Mouse (Mus musculus) embryonic facial prominence, embryonic 13.5 days (tissue): ENCODE results near the gene Crlf3. TPM values are rescaled to one million over a fixed set of nuclear protein-coding genes. Genes with fewer than 3 reads are reported as not detected.

ENCODE experiments used
- ATAC-seq: fragments of 200-750 bp; cut with Nextera tagmentation; 2 replicates; pipeline ENCODE4 v1.8.0; 2017; ENCODE audit warnings: low read depth; ENCODE audit not compliant: insufficient number of reproducible peaks, insufficient read depth, low FRiP score, low TSS enrichment
- H3K27ac ChIP-seq: fragments of 300-500 bp; sonication (generic); 2 replicates; pipeline ENCODE4 v1.5.1; 2015; ENCODE audit warnings: moderate library complexity, mild to moderate bottlenecking, inconsistent platforms
- H3K27me3 ChIP-seq: fragments of 300-500 bp; sonication (generic); 2 replicates; pipeline ENCODE4 v1.6.1; 2015; ENCODE audit warnings: mild to moderate bottlenecking, inconsistent platforms
- H3K36me3 ChIP-seq: fragments of 300-500 bp; sonication (generic); 2 replicates; pipeline ENCODE4 v1.6.1; 2015; ENCODE audit warnings: mild to moderate bottlenecking, inconsistent platforms
- H3K4me1 ChIP-seq: fragments of 300-500 bp; sonication (generic); 2 replicates; pipeline ENCODE4 v1.6.1; 2015; ENCODE audit warnings: inconsistent platforms
- H3K4me2 ChIP-seq: fragments of 300-500 bp; sonication (generic); 2 replicates; pipeline ENCODE4 v1.6.1; 2015; ENCODE audit warnings: moderate library complexity, mild to moderate bottlenecking, inconsistent platforms
- H3K4me3 ChIP-seq: fragments of 300-500 bp; sonication (generic); 2 replicates; pipeline ENCODE4 v1.5.1; 2015; ENCODE audit warnings: mild to moderate bottlenecking, inconsistent platforms
- H3K9ac ChIP-seq: fragments of 300-500 bp; sonication (generic); 2 replicates; pipeline ENCODE4 v1.6.1; 2015; ENCODE audit warnings: mild to moderate bottlenecking, inconsistent platforms
- H3K9me3 ChIP-seq: fragments of 300-500 bp; sonication (generic); 2 replicates; pipeline ENCODE4 v1.6.1; 2016; ENCODE audit warnings: inconsistent platforms
- WGBS: fragments of 180-500 bp; shearing (Covaris S2); methylation state at CpG from one replicate; pipeline ENCODE4 v1.1.7; 2015; ENCODE audit warnings: mixed read lengths; 5-methylcytosine and 5-hydroxymethylcytosine counted together
- polyA plus RNA-seq: library from polyadenylated mRNA; unstranded; fragments of >200 nt; fragmentation: Nextera tagmentation; extraction: Ambion mirVana; gene quantifications from 2 replicates; pipeline ENCODE4 v1.2.1, GENCODE M21; 2015

The Crlf3 gene
- polyA plus RNA-seq, 1 experiment from 2014 or later: 47.4 TPM

- Histone ChIP-seq H3K4me3 (no peak overlapping the region), H3K36me3 (peaks cover 50% of the 10 kb centered on the region), H3K27me3 (no peaks in the 10 kb centered on the region), H3K27ac (no peak overlapping the region), H3K4me2 (no peak overlapping the region), H3K9me3 (no peaks in the 10 kb centered on the region), H3K9ac (no peak overlapping the region), H3K4me1 (no peaks in the 10 kb centered on the region)
- no peak for ATAC-seq
- WGBS: 55% methylated on average over 4 of the region's 4 CpGs
Measured at GRCm38 (mm10) chr11:80062159-80062558, 18.6 kb downstream of the Crlf3 start.

- WGBS: 93% methylated on average over 9 of the region's 9 CpGs
- Histone ChIP-seq H3K36me3 (peaks cover 77% of the 10 kb centered on the region), H3K4me1 (peaks cover 3% of the 10 kb centered on the region; the same call in 1 of the 2 replicates), H3K27me3 (no peaks in the 10 kb centered on the region), H3K9ac (no peak overlapping the region), H3K4me3 (no peak overlapping the region), H3K9me3 (no peaks in the 10 kb centered on the region), H3K27ac (no peak overlapping the region), H3K4me2 (no peak overlapping the region)
- no peak for ATAC-seq
Measured at GRCm38 (mm10) chr11:80056141-80056540, 24.6 kb downstream of the Crlf3 start.

- WGBS: 76% methylated on average over 4 of the region's 4 CpGs
- ATAC-seq: no peak
- Histone ChIP-seq H3K27me3 (no peaks in the 10 kb centered on the region), H3K27ac (no peak overlapping the region), H3K4me2 (no peak overlapping the region), H3K9ac (no peak overlapping the region), H3K4me1 (peaks cover 12% of the 10 kb centered on the region), H3K36me3 (peaks cover 69% of the 10 kb centered on the region), H3K4me3 (no peak overlapping the region), H3K9me3 (no peaks in the 10 kb centered on the region)
Measured at GRCm38 (mm10) chr11:80054659-80055058, 26.1 kb downstream of the Crlf3 start.

GRCm38 (mm10) chr11:80053171-80053570 is 27.6 kb downstream of the Crlf3 start:
- Histone ChIP-seq H3K27me3 (no peaks in the 10 kb centered on the region), H3K4me1 (peaks cover 12% of the 10 kb centered on the region), H3K4me2 (no peak overlapping the region), H3K36me3 (peaks cover 61% of the 10 kb centered on the region), H3K9ac (no peak overlapping the region), H3K4me3 (no peak overlapping the region), H3K27ac (no peak overlapping the region), H3K9me3 (no peaks in the 10 kb centered on the region)
- ATAC-seq: no peak
- WGBS: 78% methylated on average over 5 of the region's 5 CpGs

GRCm38 (mm10) chr11:80052456-80052855 is 28.3 kb downstream of the Crlf3 start:
- WGBS: 58% methylated on average over 7 of the region's 7 CpGs
- H3K9me3 ChIP-seq: no peaks in the 10 kb centered on the region
- no peak for ATAC-seq
- H3K36me3 ChIP-seq: peaks cover 63% of the 10 kb centered on the region
- no peak overlapping the region for H3K27ac ChIP-seq
- peaks cover 12% of the 10 kb centered on the region for H3K4me1 ChIP-seq
- no peak overlapping the region for H3K4me2 ChIP-seq
- H3K4me3 ChIP-seq: no peak overlapping the region
- H3K27me3 ChIP-seq: no peaks in the 10 kb centered on the region
- H3K9ac ChIP-seq: no peak overlapping the region

GRCm38 (mm10) chr11:80050088-80050487 is 30.7 kb downstream of the Crlf3 start:
- H3K36me3 ChIP-seq: peaks cover 51% of the 10 kb centered on the region
- H3K9me3 ChIP-seq: no peaks in the 10 kb centered on the region
- H3K9ac ChIP-seq: no peak overlapping the region
- 15% methylated on average over 2 of the region's 2 CpGs for WGBS
- H3K27me3 ChIP-seq: no peaks in the 10 kb centered on the region
- H3K4me1 ChIP-seq: peaks cover 12% of the 10 kb centered on the region
- ATAC-seq: peak; percentile 78; the same call in 1 of the 2 replicates
- no peak overlapping the region for H3K4me3 ChIP-seq
- H3K27ac ChIP-seq: peak overlapping the region; percentile 12; the same call in 1 of the 2 replicates
- H3K4me2 ChIP-seq: no peak overlapping the region

GRCm38 (mm10) chr11:80046856-80047255 is 33.9 kb downstream of the Crlf3 start:
- WGBS: 89% methylated on average over 7 of the region's 7 CpGs
- Histone ChIP-seq H3K36me3 (peaks cover 32% of the 10 kb centered on the region), H3K9me3 (no peaks in the 10 kb centered on the region), H3K4me3 (no peak overlapping the region), H3K27ac (no peak overlapping the region), H3K4me2 (no peak overlapping the region), H3K4me1 (peaks cover 9% of the 10 kb centered on the region), H3K9ac (no peak overlapping the region), H3K27me3 (no peaks in the 10 kb centered on the region)
- ATAC-seq: no peak

- Histone ChIP-seq H3K36me3 (peaks cover 25% of the 10 kb centered on the region), H3K4me3 (no peak overlapping the region), H3K9ac (no peak overlapping the region), H3K27ac (no peak overlapping the region), H3K9me3 (no peaks in the 10 kb centered on the region), H3K27me3 (no peaks in the 10 kb centered on the region), H3K4me1 (no peaks in the 10 kb centered on the region), H3K4me2 (no peak overlapping the region)
- ATAC-seq: no peak
- WGBS: 84% methylated on average over 8 of the region's 8 CpGs
Measured at GRCm38 (mm10) chr11:80043419-80043817, 37.4 kb downstream of the Crlf3 start.

GRCm38 (mm10) chr11:80042615-80043418 is 38.0 kb downstream of the Crlf3 start:
- no peak overlapping the region for H3K4me3 ChIP-seq
- no peaks in the 10 kb centered on the region for H3K27me3 ChIP-seq
- H3K36me3 ChIP-seq: peaks cover 21% of the 10 kb centered on the region
- H3K9me3 ChIP-seq: no peaks in the 10 kb centered on the region
- no peak overlapping the region for H3K4me2 ChIP-seq
- no peaks in the 10 kb centered on the region for H3K4me1 ChIP-seq
- no peak overlapping the region for H3K27ac ChIP-seq
- no peak overlapping the region for H3K9ac ChIP-seq
- WGBS: 55% methylated on average over 10 of the region's 10 CpGs
- no peak for ATAC-seq

GRCm38 (mm10) chr11:80037495-80037894 is 43.3 kb downstream of the Crlf3 start:
- no peak overlapping the region for H3K9ac ChIP-seq
- peaks cover 24% of the 10 kb centered on the region for H3K36me3 ChIP-seq
- ATAC-seq: no peak
- no peaks in the 10 kb centered on the region for H3K9me3 ChIP-seq
- WGBS: 75% methylated on average over 8 of the region's 8 CpGs
- no peak overlapping the region for H3K4me2 ChIP-seq
- no peak overlapping the region for H3K4me3 ChIP-seq
- no peaks in the 10 kb centered on the region for H3K27me3 ChIP-seq
- H3K4me1 ChIP-seq: no peaks in the 10 kb centered on the region
- H3K27ac ChIP-seq: no peak overlapping the region

GRCm38 (mm10) chr11:80021306-80021705 is 59.5 kb downstream of the Crlf3 start:
- Histone ChIP-seq H3K4me1 (no peaks in the 10 kb centered on the region), H3K27me3 (no peaks in the 10 kb centered on the region), H3K4me3 (no peak overlapping the region), H3K9ac (no peak overlapping the region), H3K9me3 (no peaks in the 10 kb centered on the region), H3K36me3 (peaks cover 74% of the 10 kb centered on the region), H3K4me2 (no peak overlapping the region), H3K27ac (no peak overlapping the region)
- no peak for ATAC-seq
- 82% methylated on average over 4 of the region's 4 CpGs for WGBS

GRCm38 (mm10) chr11:80019792-80020191 is 61.0 kb downstream of the Crlf3 start:
- Histone ChIP-seq H3K27ac (no peak overlapping the region), H3K36me3 (peaks cover 74% of the 10 kb centered on the region), H3K9me3 (no peaks in the 10 kb centered on the region), H3K4me1 (no peaks in the 10 kb centered on the region), H3K4me2 (no peak overlapping the region), H3K9ac (no peak overlapping the region), H3K27me3 (no peaks in the 10 kb centered on the region), H3K4me3 (no peak overlapping the region)
- WGBS: 91% methylated on average over 1 of the region's 1 CpGs
- ATAC-seq: no peak
